Mouse (Mus musculus): ENCODE data around the gene 6030458C11Rik. TPM values are rescaled to one million over a fixed set of nuclear protein-coding genes. Genes with fewer than 3 reads are reported as not detected.

6030458C11Rik gene
- polyA plus RNA-seq, 1 experiment from 2014 or later, result 31.8 TPM

GRCm38 (mm10) chr15:12825408-12825807 lies 959 bp upstream of the 6030458C11Rik start:
- ATAC-seq (replicated peaks; ENCODE audit: insufficient number of reproducible peaks, low FRiP score, low TSS enrichment), result no peak
- H3K4me2 ChIP-seq, result peak overlapping the region; percentile 81
- peak overlapping the region; percentile 94 for H3K4me3 ChIP-seq (ENCODE audit: low read depth, low read length)
- H3K9ac ChIP-seq (ENCODE audit: low read depth, low read length), result peak overlapping the region; percentile 87
- H3K9me3 ChIP-seq (replicated peaks; ENCODE audit: control insufficient read depth, low read length), result no peaks in the 10 kb centered on the region
- peaks cover 13% of the 10 kb centered on the region for H3K4me1 ChIP-seq (ENCODE audit: control insufficient read depth, insufficient read depth, low read length)
- H3K27me3 ChIP-seq (ENCODE audit: control insufficient read depth, insufficient read depth, low read length), result no peaks in the 10 kb centered on the region
- WGBS (ENCODE audit: insufficient replicate concordance), result 43% methylated on average over 12 of the region's 12 CpGs
- no peaks in the 10 kb centered on the region; the same call in 1 of the 2 replicates for H3K36me3 ChIP-seq (ENCODE audit: control insufficient read depth, insufficient read depth, low read length)
- no peak overlapping the region for H3K27ac ChIP-seq (ENCODE audit: low read depth, low read length)

- peaks cover 2% of the 10 kb centered on the region; the same call in 1 of the 2 replicates for H3K36me3 ChIP-seq (ENCODE audit: control insufficient read depth, insufficient read depth, low read length)
- WGBS (ENCODE audit: insufficient replicate concordance), result under 1% methylated on average over 31 of the region's 31 CpGs
- ATAC-seq (replicated peaks; ENCODE audit: insufficient number of reproducible peaks, low FRiP score, low TSS enrichment), result peak; percentile 33
- peak overlapping the region; percentile 81 for H3K4me2 ChIP-seq
- H3K27ac ChIP-seq (ENCODE audit: low read depth, low read length), result peak overlapping the region; percentile 54; the same call in 1 of the 2 replicates
- H3K9me3 ChIP-seq (replicated peaks; ENCODE audit: control insufficient read depth, low read length), result no peaks in the 10 kb centered on the region
- H3K4me3 ChIP-seq (ENCODE audit: low read depth, low read length), result peak overlapping the region; percentile 94
- peaks cover 13% of the 10 kb centered on the region for H3K4me1 ChIP-seq (ENCODE audit: control insufficient read depth, insufficient read depth, low read length)
- no peaks in the 10 kb centered on the region for H3K27me3 ChIP-seq (ENCODE audit: control insufficient read depth, insufficient read depth, low read length)
- peak overlapping the region; percentile 87 for H3K9ac ChIP-seq (ENCODE audit: low read depth, low read length)
Measured at GRCm38 (mm10) chr15:12824965-12825364, 516 bp upstream of the 6030458C11Rik start.

- Histone ChIP-seq H3K36me3 (ENCODE audit: control insufficient read depth, insufficient read depth, low read length) (peaks cover 11% of the 10 kb centered on the region; the same call in 1 of the 2 replicates), H3K9ac (ENCODE audit: low read depth, low read length) (peak overlapping the region; percentile 96), H3K4me1 (ENCODE audit: control insufficient read depth, insufficient read depth, low read length) (peaks cover 13% of the 10 kb centered on the region), H3K9me3 (replicated peaks; ENCODE audit: control insufficient read depth, low read length) (no peaks in the 10 kb centered on the region), H3K4me3 (ENCODE audit: low read depth, low read length) (peak overlapping the region; percentile 94), H3K27me3 (ENCODE audit: control insufficient read depth, insufficient read depth, low read length) (no peaks in the 10 kb centered on the region), H3K27ac (ENCODE audit: low read depth, low read length) (no peak overlapping the region), H3K4me2 (peak overlapping the region; percentile 78)
- 89% methylated on average over 2 of the region's 2 CpGs for WGBS (ENCODE audit: insufficient replicate concordance)
- ATAC-seq (replicated peaks; ENCODE audit: insufficient number of reproducible peaks, low FRiP score, low TSS enrichment), result no peak
Measured at GRCm38 (mm10) chr15:12823455-12824119, 862 bp downstream of the 6030458C11Rik start.

GRCm38 (mm10) chr15:12822416-12823395 lies 1.7 kb downstream of the 6030458C11Rik start:
- H3K4me3 ChIP-seq (ENCODE audit: low read depth, low read length), result no peak overlapping the region
- no peak for ATAC-seq (replicated peaks; ENCODE audit: insufficient number of reproducible peaks, low FRiP score, low TSS enrichment)
- H3K27me3 ChIP-seq (ENCODE audit: control insufficient read depth, insufficient read depth, low read length), result no peaks in the 10 kb centered on the region
- H3K4me2 ChIP-seq, result no peak overlapping the region; the same call in 1 of the 2 replicates
- WGBS (ENCODE audit: insufficient replicate concordance), result 73% methylated on average over 9 of the region's 9 CpGs
- peaks cover 19% of the 10 kb centered on the region for H3K36me3 ChIP-seq (ENCODE audit: control insufficient read depth, insufficient read depth, low read length)
- no peak overlapping the region for H3K9ac ChIP-seq (ENCODE audit: low read depth, low read length)
- H3K9me3 ChIP-seq (replicated peaks; ENCODE audit: control insufficient read depth, low read length), result no peaks in the 10 kb centered on the region
- peaks cover 13% of the 10 kb centered on the region for H3K4me1 ChIP-seq (ENCODE audit: control insufficient read depth, insufficient read depth, low read length)
- no peak overlapping the region for H3K27ac ChIP-seq (ENCODE audit: low read depth, low read length)

GRCm38 (mm10) chr15:12817592-12817991 lies 6.9 kb downstream of the 6030458C11Rik start:
- 92% methylated on average over 8 of the region's 8 CpGs for WGBS (ENCODE audit: insufficient replicate concordance)

GRCm38 (mm10) chr15:12812646-12813045 lies 11.8 kb downstream of the 6030458C11Rik start:
- Histone ChIP-seq H3K27me3 (ENCODE audit: control insufficient read depth, insufficient read depth, low read length) (no peaks in the 10 kb centered on the region), H3K9ac (ENCODE audit: low read depth, low read length) (no peak overlapping the region), H3K4me2 (no peak overlapping the region), H3K27ac (ENCODE audit: low read depth, low read length) (no peak overlapping the region), H3K4me1 (ENCODE audit: control insufficient read depth, insufficient read depth, low read length) (no peaks in the 10 kb centered on the region), H3K9me3 (replicated peaks; ENCODE audit: control insufficient read depth, low read length) (no peaks in the 10 kb centered on the region), H3K4me3 (ENCODE audit: low read depth, low read length) (no peak overlapping the region), H3K36me3 (ENCODE audit: control insufficient read depth, insufficient read depth, low read length) (peaks cover 51% of the 10 kb centered on the region)
- ATAC-seq (replicated peaks; ENCODE audit: insufficient number of reproducible peaks, low FRiP score, low TSS enrichment), result no peak
- WGBS (ENCODE audit: insufficient replicate concordance), result 94% methylated on average over 11 of the region's 11 CpGs

More at GRCm38 (mm10) chr15:12817592-12817991, 6.9 kb downstream of the 6030458C11Rik start:
- H3K9ac ChIP-seq (ENCODE audit: low read depth, low read length), result no peak overlapping the region
- no peak overlapping the region for H3K4me3 ChIP-seq (ENCODE audit: low read depth, low read length)
- no peaks in the 10 kb centered on the region for H3K9me3 ChIP-seq (replicated peaks; ENCODE audit: control insufficient read depth, low read length)
- H3K4me1 ChIP-seq (ENCODE audit: control insufficient read depth, insufficient read depth, low read length), result no peaks in the 10 kb centered on the region
- peaks cover 45% of the 10 kb centered on the region for H3K36me3 ChIP-seq (ENCODE audit: control insufficient read depth, insufficient read depth, low read length)
- no peak overlapping the region for H3K27ac ChIP-seq (ENCODE audit: low read depth, low read length)
- no peaks in the 10 kb centered on the region for H3K27me3 ChIP-seq (ENCODE audit: control insufficient read depth, insufficient read depth, low read length)
- ATAC-seq (replicated peaks; ENCODE audit: insufficient number of reproducible peaks, low FRiP score, low TSS enrichment), result no peak
- H3K4me2 ChIP-seq, result no peak overlapping the region

GRCm38 (mm10) chr15:12809305-12809704 lies 15.1 kb downstream of the 6030458C11Rik start:
- H3K27ac ChIP-seq (ENCODE audit: low read depth, low read length), result no peak overlapping the region
- peaks cover 43% of the 10 kb centered on the region for H3K36me3 ChIP-seq (ENCODE audit: control insufficient read depth, insufficient read depth, low read length)
- H3K9me3 ChIP-seq (replicated peaks; ENCODE audit: control insufficient read depth, low read length), result no peaks in the 10 kb centered on the region
- WGBS (ENCODE audit: insufficient replicate concordance), result 81% methylated on average over 6 of the region's 6 CpGs
- no peak overlapping the region for H3K9ac ChIP-seq (ENCODE audit: low read depth, low read length)
- no peak overlapping the region for H3K4me2 ChIP-seq
- no peak for ATAC-seq (replicated peaks; ENCODE audit: insufficient number of reproducible peaks, low FRiP score, low TSS enrichment)
- H3K4me3 ChIP-seq (ENCODE audit: low read depth, low read length), result no peak overlapping the region
- H3K4me1 ChIP-seq (ENCODE audit: control insufficient read depth, insufficient read depth, low read length), result no peaks in the 10 kb centered on the region
- no peaks in the 10 kb centered on the region for H3K27me3 ChIP-seq (ENCODE audit: control insufficient read depth, insufficient read depth, low read length)

GRCm38 (mm10) chr15:12807088-12807487 lies 17.4 kb downstream of the 6030458C11Rik start:
- H3K4me3 ChIP-seq (ENCODE audit: low read depth, low read length), result no peak overlapping the region
- WGBS (ENCODE audit: insufficient replicate concordance), result 95% methylated on average over 10 of the region's 10 CpGs
- H3K4me1 ChIP-seq (ENCODE audit: control insufficient read depth, insufficient read depth, low read length), result no peaks in the 10 kb centered on the region
- peaks cover 33% of the 10 kb centered on the region for H3K36me3 ChIP-seq (ENCODE audit: control insufficient read depth, insufficient read depth, low read length)
- ATAC-seq (replicated peaks; ENCODE audit: insufficient number of reproducible peaks, low FRiP score, low TSS enrichment), result no peak
- H3K27me3 ChIP-seq (ENCODE audit: control insufficient read depth, insufficient read depth, low read length), result no peaks in the 10 kb centered on the region
- no peak overlapping the region for H3K27ac ChIP-seq (ENCODE audit: low read depth, low read length)
- no peak overlapping the region for H3K9ac ChIP-seq (ENCODE audit: low read depth, low read length)
- H3K9me3 ChIP-seq (replicated peaks; ENCODE audit: control insufficient read depth, low read length), result no peaks in the 10 kb centered on the region
- H3K4me2 ChIP-seq, result no peak overlapping the region
